Mouse (Mus musculus) ZHBTc4 (cell line): ENCODE results near the gene Sgms1.

Source experiments
- DNase-seq: peaks from one replicate; pipeline ENCODE4 v3.0.0-alpha.2; 2011; ENCODE audit warnings: low read depth, low spot score

Gene Sgms1

GRCm38 (mm10) chr19:32180756-32181674 is 208.5 kb downstream of the Sgms1 start:
- DNase-seq = no peak

- no peak for DNase-seq
Measured at GRCm38 (mm10) chr19:32179978-32180413, 209.5 kb downstream of the Sgms1 start.

- DNase-seq = no peak
Measured at GRCm38 (mm10) chr19:32179514-32179913, 210.0 kb downstream of the Sgms1 start.

GRCm38 (mm10) chr19:32178161-32178560 is 211.4 kb downstream of the Sgms1 start:
- DNase-seq = no peak

- DNase-seq = no peak
Measured at GRCm38 (mm10) chr19:32176458-32176857, 213.1 kb downstream of the Sgms1 start.

- DNase-seq = no peak
Measured at GRCm38 (mm10) chr19:32175991-32176390, 213.5 kb downstream of the Sgms1 start.

- no peak for DNase-seq
Measured at GRCm38 (mm10) chr19:32175013-32175412, 214.5 kb downstream of the Sgms1 start.

GRCm38 (mm10) chr19:32174561-32174960 is 215.0 kb downstream of the Sgms1 start:
- DNase-seq = no peak

GRCm38 (mm10) chr19:32173522-32174184 is 215.9 kb downstream of the Sgms1 start:
- no peak for DNase-seq

- DNase-seq = peak; percentile 76
Measured at GRCm38 (mm10) chr19:32172511-32172981, 217.0 kb downstream of the Sgms1 start.

- no peak for DNase-seq
Measured at GRCm38 (mm10) chr19:32171981-32172380, 217.5 kb downstream of the Sgms1 start.

- peak; percentile 82 for DNase-seq
Measured at GRCm38 (mm10) chr19:32169634-32170540, 219.6 kb downstream of the Sgms1 start.

- DNase-seq = no peak
Measured at GRCm38 (mm10) chr19:32168031-32168430, 221.5 kb downstream of the Sgms1 start.

- DNase-seq = no peak
Measured at GRCm38 (mm10) chr19:32166823-32167605, 222.5 kb downstream of the Sgms1 start.

- no peak for DNase-seq
Measured at GRCm38 (mm10) chr19:32165711-32166110, 223.8 kb downstream of the Sgms1 start.

- no peak for DNase-seq
Measured at GRCm38 (mm10) chr19:32164128-32164527, 225.4 kb downstream of the Sgms1 start.

- no peak for DNase-seq
Measured at GRCm38 (mm10) chr19:32159944-32160343, 229.6 kb downstream of the Sgms1 start.

GRCm38 (mm10) chr19:32159168-32159567 is 230.3 kb downstream of the Sgms1 start:
- no peak for DNase-seq

GRCm38 (mm10) chr19:32157045-32157444 is 232.5 kb downstream of the Sgms1 start:
- peak; percentile 21 for DNase-seq

- peak; percentile 28 for DNase-seq
Measured at GRCm38 (mm10) chr19:32152529-32152928, 237.0 kb downstream of the Sgms1 start.

- DNase-seq = no peak
Measured at GRCm38 (mm10) chr19:32148710-32149109, 240.8 kb downstream of the Sgms1 start.
